Mouse (Mus musculus) embryo, embryonic 11.5 days (tissue): ENCODE results near the gene Ppp2r1b.

Source experiments
- DNase-seq: peaks from one replicate; pipeline ENCODE4 v3.0.0-alpha.2; 2012; ENCODE audit warnings: low read depth, low spot score

The Ppp2r1b gene

GRCm38 (mm10) chr9:50867015-50867414 is 21.9 kb downstream of the Ppp2r1b start:
- no peak for DNase-seq

- DNase-seq = no peak
Observed at GRCm38 (mm10) chr9:50868182-50868581, 23.1 kb downstream of the Ppp2r1b start.

DNA sequence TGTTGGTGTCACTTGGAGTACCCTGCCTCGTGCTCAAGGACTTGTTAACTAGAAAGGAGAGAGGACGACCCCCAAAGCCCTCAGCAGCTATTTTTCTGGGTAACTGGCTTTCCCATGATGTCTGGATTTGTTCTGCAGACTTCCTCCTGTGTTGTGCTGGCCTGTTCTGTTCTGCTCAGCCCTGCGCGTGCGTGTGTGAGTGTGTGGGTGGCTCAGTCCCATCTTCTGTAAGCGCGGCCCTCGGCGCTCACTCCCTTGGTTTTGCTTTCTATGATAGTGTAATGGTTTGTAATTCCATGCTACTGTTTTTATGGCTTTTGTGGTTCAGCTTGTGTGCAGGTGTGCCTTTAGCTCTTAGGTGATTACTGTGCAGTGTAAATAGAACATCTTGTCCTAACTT is 28.1 kb downstream of the Ppp2r1b start:
- no peak for DNase-seq

DNA sequence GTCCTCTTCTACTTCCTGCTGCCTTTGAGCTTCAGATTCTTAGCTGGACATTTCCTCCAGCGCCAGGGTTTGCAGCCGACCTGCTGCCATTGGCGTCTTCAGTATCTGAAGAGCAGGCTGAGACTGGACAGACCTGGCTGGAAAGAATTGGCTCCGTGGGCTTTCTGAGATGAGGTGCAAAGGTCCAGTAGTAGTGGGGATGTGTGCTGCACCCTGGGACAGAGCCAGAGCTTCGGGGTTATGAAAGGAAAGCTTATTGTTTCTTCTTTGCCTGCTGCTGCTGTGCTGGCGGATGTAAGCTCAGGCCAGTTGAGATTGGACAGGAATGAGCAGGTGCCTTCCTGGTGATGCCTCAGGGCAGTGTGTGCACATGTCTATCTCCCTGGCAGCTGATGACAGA is 28.9 kb downstream of the Ppp2r1b start:
- no peak for DNase-seq

DNA sequence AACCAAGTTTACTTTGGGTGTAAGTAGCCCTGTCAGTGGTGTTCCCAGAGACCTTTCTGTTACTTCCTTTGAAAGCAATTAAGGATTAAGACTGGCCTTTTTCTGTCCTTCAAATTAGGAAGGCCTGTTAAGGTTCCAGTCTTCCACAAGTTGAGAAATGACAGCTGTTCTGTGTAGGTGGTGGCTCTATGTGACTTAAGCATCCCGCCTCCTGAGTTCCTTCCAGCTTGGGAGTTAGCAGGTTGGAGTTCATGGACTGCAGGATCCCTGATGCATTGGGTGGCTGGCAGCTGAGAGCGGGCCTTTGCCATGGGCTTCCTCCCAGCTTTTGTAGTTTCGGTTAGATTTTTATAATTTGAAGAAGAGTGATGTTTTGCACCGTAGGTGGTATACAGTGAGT is 30.4 kb downstream of the Ppp2r1b start:
- no peak for DNase-seq

GRCm38 (mm10) chr9:50876287-50876686 is 31.2 kb downstream of the Ppp2r1b start:
- no peak for DNase-seq

GRCm38 (mm10) chr9:50877431-50877830 is 32.3 kb downstream of the Ppp2r1b start:
- no peak for DNase-seq

- no peak for DNase-seq
Observed at GRCm38 (mm10) chr9:50882183-50882582, 37.1 kb downstream of the Ppp2r1b start.

GRCm38 (mm10) chr9:50884093-50884492 is 39.0 kb downstream of the Ppp2r1b start:
- no peak for DNase-seq

DNA sequence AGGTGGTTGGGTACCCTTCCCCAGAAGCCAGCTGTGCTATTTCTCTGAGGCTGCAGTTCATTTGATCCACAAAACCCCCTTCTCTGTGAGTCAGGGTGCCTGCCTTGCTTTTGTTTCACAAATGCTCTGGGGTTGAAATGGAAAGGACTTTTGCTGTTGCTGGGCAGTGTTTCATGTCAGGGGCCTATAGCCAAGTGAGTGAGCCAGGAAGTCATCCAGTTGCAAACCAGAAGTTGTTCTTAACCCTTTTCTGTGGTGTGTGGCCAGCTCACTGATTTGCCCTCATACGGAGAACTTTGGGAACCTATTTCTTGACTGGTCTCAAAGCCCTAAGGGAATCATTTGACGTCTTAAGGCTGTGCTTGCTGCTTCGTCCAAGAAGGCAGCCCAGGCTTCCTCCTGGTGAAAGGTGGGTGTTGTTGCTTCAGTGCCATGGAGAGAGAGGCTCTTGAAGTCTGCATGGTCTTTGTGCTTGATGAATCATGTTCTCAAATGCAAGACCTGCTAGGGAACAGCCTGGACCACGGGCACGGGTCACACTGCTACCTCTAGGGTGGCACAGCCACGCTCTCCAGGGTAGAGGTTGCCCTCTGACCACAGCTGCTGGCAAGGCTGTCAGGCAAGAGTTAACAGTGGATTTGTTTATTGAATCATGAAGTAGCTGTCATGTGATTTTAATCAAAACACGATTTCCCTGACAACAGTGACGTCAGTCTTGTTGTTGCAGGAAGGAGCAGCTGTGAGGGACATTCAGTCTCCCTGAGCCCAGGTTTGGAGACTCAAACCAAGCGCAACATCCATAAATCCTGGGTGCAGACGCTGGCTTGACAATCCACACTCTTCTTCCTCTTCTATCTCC is 39.9 kb downstream of the Ppp2r1b start:
- no peak for DNase-seq

- no peak for DNase-seq
Observed at GRCm38 (mm10) chr9:50885600-50885987, 40.5 kb downstream of the Ppp2r1b start.

GRCm38 (mm10) chr9:50886870-50887269 is 41.8 kb downstream of the Ppp2r1b start:
- no peak for DNase-seq

- DNase-seq = no peak
Observed at GRCm38 (mm10) chr9:50887351-50887750, 42.2 kb downstream of the Ppp2r1b start.

GRCm38 (mm10) chr9:50889211-50889610 is 44.1 kb downstream of the Ppp2r1b start:
- DNase-seq = no peak

GRCm38 (mm10) chr9:50889964-50890363 is 44.9 kb downstream of the Ppp2r1b start:
- no peak for DNase-seq

GRCm38 (mm10) chr9:50890494-50891090 is 45.5 kb downstream of the Ppp2r1b start:
- no peak for DNase-seq

DNA sequence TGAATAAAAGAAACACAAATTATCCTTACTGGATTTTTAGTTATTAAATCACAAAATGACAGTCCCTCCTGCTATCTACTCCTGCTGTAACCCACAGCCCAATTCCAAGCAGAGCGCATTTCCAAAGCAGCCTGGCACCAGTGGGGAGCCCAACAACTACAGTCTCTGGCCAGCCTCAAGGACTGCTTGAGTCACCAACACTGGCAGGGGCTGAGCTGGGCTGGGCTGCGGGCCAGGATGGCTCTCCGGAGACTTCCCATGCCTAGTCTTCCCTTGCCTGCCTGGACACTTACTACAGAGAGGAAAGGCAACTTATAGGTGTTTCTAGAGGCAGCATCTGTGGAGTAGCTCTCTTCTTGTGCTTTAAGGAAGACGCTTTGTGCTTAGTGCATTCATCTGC is 48.6 kb downstream of the Ppp2r1b start:
- DNase-seq = no peak

DNA sequence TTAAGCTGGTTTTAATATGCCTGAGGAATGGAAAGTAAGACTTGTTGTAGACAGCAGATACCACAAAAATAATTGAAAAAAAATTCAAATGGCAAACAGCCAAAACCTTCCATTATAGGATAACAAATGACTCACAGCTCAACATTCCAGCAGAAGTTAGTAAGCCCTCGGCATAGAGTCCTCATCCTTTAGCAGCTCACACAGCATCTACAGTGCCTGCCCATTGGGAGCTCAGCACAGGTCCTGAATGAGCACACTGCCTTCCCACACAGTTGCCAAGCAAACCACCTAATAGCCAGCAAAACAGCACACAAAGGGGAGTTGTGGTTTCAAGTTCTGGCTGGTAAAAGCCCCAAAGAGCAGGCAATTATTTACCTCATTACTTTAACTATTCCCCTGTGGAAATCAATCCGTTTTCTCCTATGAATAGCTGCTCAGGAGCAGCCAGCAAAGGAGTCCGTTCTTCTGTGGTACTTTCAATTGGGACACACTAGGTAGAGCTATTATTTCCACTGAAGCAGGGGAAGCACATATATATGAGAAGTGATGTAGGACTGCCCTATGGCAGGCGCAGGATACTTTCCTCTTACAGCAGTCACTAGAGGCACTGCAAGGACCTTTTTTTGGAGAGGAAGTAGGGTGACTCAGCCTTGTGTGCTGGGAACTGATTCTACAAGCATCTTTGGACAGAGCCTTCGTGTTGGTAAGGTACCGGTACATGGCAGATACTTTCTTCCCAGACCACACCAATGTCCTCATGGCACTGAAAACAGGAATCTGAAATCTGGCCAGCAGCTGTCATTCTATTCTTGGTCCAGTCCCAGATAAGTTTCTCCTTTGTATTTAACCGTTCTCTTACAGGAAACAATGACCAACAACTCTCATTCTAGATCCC is 55.2 kb downstream of the Ppp2r1b start:
- no peak for DNase-seq

DNA sequence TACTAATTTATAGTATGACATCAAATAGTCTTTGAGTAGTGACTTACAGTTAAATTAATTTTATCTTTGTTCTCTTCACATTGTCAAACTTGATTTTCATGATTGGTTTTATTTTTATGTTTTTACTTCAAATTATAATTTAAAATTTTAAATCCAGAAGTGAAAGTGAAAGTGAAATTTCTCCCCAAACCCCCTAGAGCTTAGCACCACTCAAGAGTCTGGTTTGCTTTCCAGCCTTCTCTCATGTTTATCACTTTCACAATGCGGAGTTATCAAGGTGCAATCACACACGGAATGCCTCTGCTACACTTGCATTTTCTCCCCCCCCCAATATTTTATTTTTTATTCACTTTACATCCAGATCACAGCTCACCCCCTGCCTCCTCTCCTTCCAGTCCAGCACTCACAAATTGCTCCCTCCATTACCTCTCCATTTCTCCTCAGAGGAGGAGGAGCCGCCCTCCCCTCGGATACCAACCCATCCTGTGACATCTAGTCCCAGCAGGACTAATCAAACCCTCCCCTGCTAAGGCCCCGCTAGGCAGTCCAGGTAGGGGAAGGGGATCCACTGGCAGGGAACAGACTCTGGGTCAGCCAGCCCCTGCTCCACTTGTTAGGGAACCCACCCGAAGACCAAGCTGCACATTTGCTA is 59.2 kb downstream of the Ppp2r1b start:
- no peak for DNase-seq

- DNase-seq = no peak
Observed at GRCm38 (mm10) chr9:50905321-50905720, 60.2 kb downstream of the Ppp2r1b start.

GRCm38 (mm10) chr9:50911861-50912515 is 66.9 kb downstream of the Ppp2r1b start:
- DNase-seq = no peak
